Mouse (Mus musculus) hindbrain, embryonic 11.5 days (tissue): Measurements from ENCODE around the gene Tiam1. TPM values are rescaled to one million over a fixed set of nuclear protein-coding genes. Genes with fewer than 3 reads are reported as not detected.

Source experiments
- ATAC-seq: fragments of 200-750 bp; cut with Nextera tagmentation; 2 replicates; pipeline ENCODE4 v1.8.0; 2017; ENCODE audit warnings: mild to moderate bottlenecking, moderate TSS enrichment, moderate library complexity; ENCODE audit not compliant: low FRiP score
- DNase-seq: peaks from one replicate; pipeline ENCODE4 v3.0.0-alpha.2; 2015; ENCODE audit warnings: low spot score
- H3K27ac ChIP-seq: fragments of 300-500 bp; sonication (generic); 2 replicates; pipeline ENCODE4 v1.5.1; 2014; ENCODE audit warnings: mild to moderate bottlenecking, low read depth, low read length
- H3K27me3 ChIP-seq: fragments of 300-500 bp; sonication (generic); 2 replicates; pipeline ENCODE4 v1.6.1; 2014; ENCODE audit warnings: mild to moderate bottlenecking, low read length, moderate library complexity, mixed read lengths; ENCODE audit not compliant: control insufficient read depth, insufficient read depth
- H3K36me3 ChIP-seq: fragments of 300-500 bp; sonication (generic); 2 replicates; pipeline ENCODE4 v1.6.1; 2014; ENCODE audit warnings: mild to moderate bottlenecking, low read length, moderate library complexity, mixed read lengths; ENCODE audit not compliant: control insufficient read depth, insufficient read depth
- H3K4me1 ChIP-seq: fragments of 300-500 bp; sonication (generic); replicated peaks from 2 replicates; pipeline ENCODE4 v1.6.1; 2014; ENCODE audit warnings: low read length, mixed read lengths; ENCODE audit not compliant: control insufficient read depth, insufficient read depth
- H3K4me2 ChIP-seq: fragments of 300-500 bp; sonication (generic); replicated peaks from 2 replicates; pipeline ENCODE4 v1.6.1; 2014; ENCODE audit warnings: mild to moderate bottlenecking, low read depth, low read length
- H3K4me3 ChIP-seq: fragments of 300-500 bp; sonication (generic); 2 replicates; pipeline ENCODE4 v1.5.1; 2014; ENCODE audit warnings: low read depth, low read length
- H3K9ac ChIP-seq: fragments of 300-500 bp; sonication (generic); 2 replicates; pipeline ENCODE4 v1.6.1; 2014; ENCODE audit warnings: low read depth, low read length
- H3K9me3 ChIP-seq: fragments of 300-500 bp; sonication (generic); 2 replicates; pipeline ENCODE4 v1.6.1; 2016; ENCODE audit warnings: low read length; ENCODE audit not compliant: control insufficient read depth
- WGBS: fragments of 180-500 bp; shearing (Covaris S2); extraction: QIAGEN DNeasy Blood & Tissue Kit; methylation state at CpG from one replicate; pipeline ENCODE4 v1.1.7; 2014; 5-methylcytosine and 5-hydroxymethylcytosine counted together
- polyA plus RNA-seq: library from polyadenylated mRNA; unstranded; fragments of >200 nt; fragmentation: Nextera tagmentation; extraction: Ambion mirVana; gene quantifications from 2 replicates; pipeline ENCODE4 v1.2.1, GENCODE M21; 2014

Tiam1 gene
- polyA plus RNA-seq, 1 experiment from 2014 or later: 27.6 TPM

GRCm38 (mm10) chr16:90177425-90177824, 33.9 kb upstream of the Tiam1 start:
- Histone ChIP-seq H3K4me3 (no peak overlapping the region), H3K27ac (no peak overlapping the region), H3K36me3 (no peaks in the 10 kb centered on the region), H3K4me2 (no peak overlapping the region), H3K9me3 (no peaks in the 10 kb centered on the region), H3K9ac (no peak overlapping the region), H3K4me1 (no peaks in the 10 kb centered on the region; the same call in 1 of the 2 replicates), H3K27me3 (no peaks in the 10 kb centered on the region)
- ATAC-seq: no peak
- WGBS: 84% methylated on average over 8 of the region's 8 CpGs
- no peak for DNase-seq

- Histone ChIP-seq H3K27ac (no peak overlapping the region), H3K27me3 (no peaks in the 10 kb centered on the region), H3K9ac (no peak overlapping the region), H3K4me1 (no peaks in the 10 kb centered on the region; the same call in 1 of the 2 replicates), H3K36me3 (no peaks in the 10 kb centered on the region), H3K4me3 (no peak overlapping the region), H3K4me2 (no peak overlapping the region), H3K9me3 (no peaks in the 10 kb centered on the region)
- 48% methylated on average over 10 of the region's 10 CpGs for WGBS
- DNase-seq (peak; percentile 46), ATAC-seq (0 out of 2 replicates have a peak, but pooled peaks have one; percentile 25)
Measured at GRCm38 (mm10) chr16:90176472-90176871, 32.9 kb upstream of the Tiam1 start.

- ATAC-seq: no peak
- WGBS: 60% methylated on average over 8 of the region's 8 CpGs
- H3K4me3 ChIP-seq: no peak overlapping the region
Measured at GRCm38 (mm10) chr16:90171416-90171815, 27.8 kb upstream of the Tiam1 start.

GRCm38 (mm10) chr16:90170676-90171075, 27.1 kb upstream of the Tiam1 start:
- Histone ChIP-seq H3K4me1 (no peaks in the 10 kb centered on the region), H3K27me3 (no peaks in the 10 kb centered on the region), H3K9ac (no peak overlapping the region), H3K36me3 (no peaks in the 10 kb centered on the region), H3K27ac (no peak overlapping the region), H3K9me3 (no peaks in the 10 kb centered on the region), H3K4me3 (no peak overlapping the region), H3K4me2 (no peak overlapping the region)
- ATAC-seq (no peak), DNase-seq (no peak)
- WGBS: 96% methylated on average over 1 of the region's 1 CpGs

More at GRCm38 (mm10) chr16:90171416-90171815, 27.8 kb upstream of the Tiam1 start:
- Histone ChIP-seq H3K9me3 (no peaks in the 10 kb centered on the region), H3K27ac (no peak overlapping the region), H3K4me2 (no peak overlapping the region), H3K27me3 (no peaks in the 10 kb centered on the region), H3K36me3 (no peaks in the 10 kb centered on the region), H3K9ac (no peak overlapping the region), H3K4me1 (no peaks in the 10 kb centered on the region; the same call in 1 of the 2 replicates)
- DNase-seq: no peak

GRCm38 (mm10) chr16:90169863-90170630, 26.5 kb upstream of the Tiam1 start:
- WGBS: 72% methylated on average over 13 of the region's 13 CpGs
- Histone ChIP-seq H3K9me3 (no peaks in the 10 kb centered on the region), H3K9ac (no peak overlapping the region), H3K36me3 (no peaks in the 10 kb centered on the region), H3K27ac (no peak overlapping the region), H3K27me3 (no peaks in the 10 kb centered on the region), H3K4me2 (no peak overlapping the region), H3K4me1 (no peaks in the 10 kb centered on the region), H3K4me3 (no peak overlapping the region)
- ATAC-seq: no peak
- no peak for DNase-seq

GRCm38 (mm10) chr16:90167646-90168045, 24.1 kb upstream of the Tiam1 start:
- Histone ChIP-seq H3K36me3 (no peaks in the 10 kb centered on the region), H3K4me3 (no peak overlapping the region), H3K4me1 (no peaks in the 10 kb centered on the region), H3K9ac (no peak overlapping the region), H3K4me2 (no peak overlapping the region), H3K27ac (no peak overlapping the region), H3K9me3 (no peaks in the 10 kb centered on the region), H3K27me3 (no peaks in the 10 kb centered on the region)
- DNase-seq: peak; percentile 92
- ATAC-seq: no peak
- 33% methylated on average over 10 of the region's 10 CpGs for WGBS

GRCm38 (mm10) chr16:90165435-90165834, 21.9 kb upstream of the Tiam1 start:
- Histone ChIP-seq H3K4me3 (no peak overlapping the region), H3K9ac (no peak overlapping the region), H3K27ac (no peak overlapping the region), H3K27me3 (no peaks in the 10 kb centered on the region), H3K4me2 (no peak overlapping the region), H3K4me1 (no peaks in the 10 kb centered on the region), H3K9me3 (no peaks in the 10 kb centered on the region), H3K36me3 (no peaks in the 10 kb centered on the region)
- ATAC-seq: no peak
- 41% methylated on average over 2 of the region's 2 CpGs for WGBS
- no peak for DNase-seq

GRCm38 (mm10) chr16:90164942-90165341, 21.4 kb upstream of the Tiam1 start:
- WGBS: 90% methylated on average over 11 of the region's 11 CpGs
- H3K9ac ChIP-seq: no peak overlapping the region
- no peak overlapping the region for H3K4me2 ChIP-seq
- ATAC-seq: no peak
- H3K9me3 ChIP-seq: no peaks in the 10 kb centered on the region
- no peaks in the 10 kb centered on the region for H3K27me3 ChIP-seq
- H3K4me1 ChIP-seq: no peaks in the 10 kb centered on the region
- no peak overlapping the region for H3K4me3 ChIP-seq
- no peaks in the 10 kb centered on the region for H3K36me3 ChIP-seq
- DNase-seq: no peak
- no peak overlapping the region for H3K27ac ChIP-seq

- H3K9me3 ChIP-seq: no peaks in the 10 kb centered on the region
- WGBS: 56% methylated on average over 7 of the region's 7 CpGs
- no peaks in the 10 kb centered on the region for H3K36me3 ChIP-seq
- DNase-seq (no peak), ATAC-seq (no peak)
- H3K9ac ChIP-seq: no peak overlapping the region
- no peak overlapping the region for H3K4me3 ChIP-seq
- H3K27ac ChIP-seq: no peak overlapping the region
- no peak overlapping the region for H3K4me2 ChIP-seq
- no peaks in the 10 kb centered on the region for H3K27me3 ChIP-seq
- no peaks in the 10 kb centered on the region for H3K4me1 ChIP-seq
Measured at GRCm38 (mm10) chr16:90155080-90155479, 11.5 kb upstream of the Tiam1 start.
